Mouse (Mus musculus): ENCODE measurements at regions not wholly inside any gene's neighbourhood (a gene's known extent, or its start where the extent isn't known, plus 50 kb on each side); places are given as distances from the start of the nearest gene placed in this dataset.

DNA sequence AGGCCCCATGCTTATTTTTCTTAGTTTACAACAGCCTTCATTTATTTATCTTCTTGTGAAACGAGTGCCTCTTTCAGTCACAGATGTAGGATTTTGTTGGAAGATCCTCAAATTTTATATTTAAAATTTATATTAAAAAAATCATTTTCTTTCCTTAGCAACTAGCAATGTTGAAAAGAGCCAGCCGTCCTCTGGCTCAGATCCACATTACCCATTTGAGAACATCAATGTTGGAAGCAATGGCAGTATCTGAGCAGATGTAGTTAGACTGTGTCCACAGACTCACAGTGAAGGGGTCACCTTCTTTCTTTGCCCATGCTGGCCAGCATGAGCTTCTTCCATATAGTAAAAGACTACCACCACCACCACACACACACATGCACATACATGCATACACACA, 2681.4 kb upstream of the Gm7489 start:
- H3K4me1 ChIP-seq (ENCODE audit: control insufficient read depth, insufficient read depth, low read length): no peaks in the 10 kb centered on the region
- 81% methylated on average over 2 of the region's 2 CpGs for WGBS
- no peaks in the 10 kb centered on the region for H3K36me3 ChIP-seq (ENCODE audit: control insufficient read depth, insufficient read depth, low read length)
- no peak overlapping the region for H3K27ac ChIP-seq (replicated peaks; ENCODE audit: low read depth, low read length)
- H3K9me3 ChIP-seq (ENCODE audit: control insufficient read depth, low read length): no peaks in the 10 kb centered on the region
- TF ChIP-seq POLR2A (IDR thresholded peaks at IDR 0.05; ENCODE audit: borderline replicate concordance, extremely low read depth, insufficient read depth, insufficient read length): no peak
- no peak overlapping the region for H3K4me3 ChIP-seq (replicated peaks; ENCODE audit: low read length)
- no peak overlapping the region for H3K9ac ChIP-seq (ENCODE audit: low read depth, low read length, severe bottlenecking)
- no peaks in the 10 kb centered on the region for H3K27me3 ChIP-seq (ENCODE audit: control insufficient read depth, insufficient read depth, low read length)
- H3K4me2 ChIP-seq (replicated peaks; ENCODE audit: low read depth, low read length, severe bottlenecking): no peak overlapping the region
- DNase-seq (ENCODE audit: low spot score) (no peak), ATAC-seq (ENCODE audit: low FRiP score, low read depth) (no peak)

- DNase-seq (ENCODE audit: low spot score) (no peak), ATAC-seq (ENCODE audit: low FRiP score, low read depth) (no peak)
- 57% methylated on average over 3 of the region's 3 CpGs for WGBS
These were observed 2678.7 kb upstream of the Gm7489 start for GRCm38 (mm10) chr15:51206050-51206449.

DNA sequence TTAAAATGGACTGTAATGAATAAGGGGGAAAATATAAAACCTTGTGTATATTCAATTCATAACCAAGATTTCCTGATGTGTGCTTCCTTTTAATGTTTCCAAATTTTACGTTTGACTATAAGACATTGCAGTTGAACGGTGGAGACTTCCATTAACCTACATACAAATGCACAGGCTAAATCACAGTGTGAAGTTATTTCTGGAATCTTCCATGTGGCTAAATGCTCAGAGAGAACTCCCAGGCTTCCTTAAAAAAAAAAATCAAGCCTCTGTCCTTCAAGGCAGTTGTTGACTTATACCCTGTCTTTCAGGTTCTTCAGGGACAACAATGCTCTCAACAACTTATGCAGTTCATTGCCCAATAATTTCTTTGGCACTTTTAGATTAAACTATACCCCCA, 2677.9 kb upstream of the Gm7489 start:
- no peak overlapping the region for H3K4me3 ChIP-seq (replicated peaks; ENCODE audit: low read length)
- 62% methylated on average over 2 of the region's 2 CpGs for WGBS
- no peaks in the 10 kb centered on the region for H3K36me3 ChIP-seq (ENCODE audit: control insufficient read depth, insufficient read depth, low read length)
- no peak for DNase-seq (ENCODE audit: low spot score)
- H3K9me3 ChIP-seq (ENCODE audit: control insufficient read depth, low read length): no peaks in the 10 kb centered on the region
- no peak overlapping the region for H3K9ac ChIP-seq (ENCODE audit: low read depth, low read length, severe bottlenecking)
- TF ChIP-seq POLR2A (IDR thresholded peaks at IDR 0.05; ENCODE audit: borderline replicate concordance, extremely low read depth, insufficient read depth, insufficient read length): no peak
- no peak overlapping the region for H3K27ac ChIP-seq (replicated peaks; ENCODE audit: low read depth, low read length)
- H3K4me1 ChIP-seq (ENCODE audit: control insufficient read depth, insufficient read depth, low read length): no peaks in the 10 kb centered on the region
- ATAC-seq (ENCODE audit: low FRiP score, low read depth): no peak
- H3K27me3 ChIP-seq (ENCODE audit: control insufficient read depth, insufficient read depth, low read length): no peaks in the 10 kb centered on the region
- H3K4me2 ChIP-seq (replicated peaks; ENCODE audit: low read depth, low read length, severe bottlenecking): no peak overlapping the region

More at GRCm38 (mm10) chr15:51206050-51206449, 2678.7 kb upstream of the Gm7489 start:
- H3K27ac ChIP-seq (replicated peaks; ENCODE audit: low read depth, low read length): no peak overlapping the region
- H3K4me2 ChIP-seq (replicated peaks; ENCODE audit: low read depth, low read length, severe bottlenecking): no peak overlapping the region
- H3K27me3 ChIP-seq (ENCODE audit: control insufficient read depth, insufficient read depth, low read length): no peaks in the 10 kb centered on the region
- H3K4me1 ChIP-seq (ENCODE audit: control insufficient read depth, insufficient read depth, low read length): no peaks in the 10 kb centered on the region
- no peaks in the 10 kb centered on the region for H3K36me3 ChIP-seq (ENCODE audit: control insufficient read depth, insufficient read depth, low read length)
- no peak overlapping the region for H3K4me3 ChIP-seq (replicated peaks; ENCODE audit: low read length)
- no peaks in the 10 kb centered on the region for H3K9me3 ChIP-seq (ENCODE audit: control insufficient read depth, low read length)
- H3K9ac ChIP-seq (ENCODE audit: low read depth, low read length, severe bottlenecking): no peak overlapping the region
- no peak for TF ChIP-seq POLR2A (IDR thresholded peaks at IDR 0.05; ENCODE audit: borderline replicate concordance, extremely low read depth, insufficient read depth, insufficient read length)

GRCm38 (mm10) chr15:51234873-51235272, 2649.8 kb upstream of the Gm7489 start:
- ATAC-seq (ENCODE audit: low FRiP score, low read depth) (no peak), DNase-seq (ENCODE audit: low spot score) (no peak)
- Histone ChIP-seq H3K9me3 (ENCODE audit: control insufficient read depth, low read length) (no peaks in the 10 kb centered on the region), H3K27ac (replicated peaks; ENCODE audit: low read depth, low read length) (no peak overlapping the region), H3K4me2 (replicated peaks; ENCODE audit: low read depth, low read length, severe bottlenecking) (no peak overlapping the region), H3K27me3 (ENCODE audit: control insufficient read depth, insufficient read depth, low read length) (no peaks in the 10 kb centered on the region), H3K9ac (ENCODE audit: low read depth, low read length, severe bottlenecking) (no peak overlapping the region), H3K4me1 (ENCODE audit: control insufficient read depth, insufficient read depth, low read length) (no peaks in the 10 kb centered on the region), H3K4me3 (replicated peaks; ENCODE audit: low read length) (no peak overlapping the region), H3K36me3 (ENCODE audit: control insufficient read depth, insufficient read depth, low read length) (no peaks in the 10 kb centered on the region)
- 68% methylated on average over 1 of the region's 1 CpGs for WGBS
- TF ChIP-seq POLR2A (IDR thresholded peaks at IDR 0.05; ENCODE audit: borderline replicate concordance, extremely low read depth, insufficient read depth, insufficient read length): no peak

GRCm38 (mm10) chr15:51244596-51244995, 2640.1 kb upstream of the Gm7489 start:
- 91% methylated on average over 2 of the region's 2 CpGs for WGBS
- Histone ChIP-seq H3K27me3 (ENCODE audit: control insufficient read depth, insufficient read depth, low read length) (no peaks in the 10 kb centered on the region), H3K27ac (replicated peaks; ENCODE audit: low read depth, low read length) (no peak overlapping the region), H3K4me2 (replicated peaks; ENCODE audit: low read depth, low read length, severe bottlenecking) (no peak overlapping the region), H3K4me3 (replicated peaks; ENCODE audit: low read length) (no peak overlapping the region), H3K4me1 (ENCODE audit: control insufficient read depth, insufficient read depth, low read length) (0 out of 2 replicates have a peak, but pooled peaks cover 4% of the 10 kb centered on the region), H3K9ac (ENCODE audit: low read depth, low read length, severe bottlenecking) (no peak overlapping the region), H3K36me3 (ENCODE audit: control insufficient read depth, insufficient read depth, low read length) (no peaks in the 10 kb centered on the region), H3K9me3 (ENCODE audit: control insufficient read depth, low read length) (no peaks in the 10 kb centered on the region)
- no peak for ATAC-seq (ENCODE audit: low FRiP score, low read depth)
- DNase-seq (ENCODE audit: low spot score): peak; percentile 7
- no peak for TF ChIP-seq POLR2A (IDR thresholded peaks at IDR 0.05; ENCODE audit: borderline replicate concordance, extremely low read depth, insufficient read depth, insufficient read length)

DNA sequence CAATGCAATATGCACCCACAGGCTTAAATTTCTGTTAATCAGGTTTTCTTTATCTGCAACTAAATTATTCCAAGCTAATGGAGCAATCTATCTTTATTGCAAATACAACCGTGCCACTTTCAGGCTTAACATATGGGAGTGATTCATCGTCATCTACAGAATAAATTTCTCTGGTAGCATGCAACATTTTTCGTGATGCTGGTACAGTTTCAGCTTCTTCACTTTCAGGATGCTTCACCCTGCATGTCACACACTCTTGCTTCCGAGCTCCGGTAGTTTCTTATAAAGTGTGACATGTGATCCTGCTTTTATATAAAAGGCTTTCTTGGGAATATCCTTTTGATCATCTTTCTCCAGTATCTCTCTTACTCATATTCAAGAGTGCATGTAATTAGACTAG, 2637.4 kb upstream of the Gm7489 start:
- Histone ChIP-seq H3K27me3 (ENCODE audit: control insufficient read depth, insufficient read depth, low read length) (no peaks in the 10 kb centered on the region), H3K9me3 (ENCODE audit: control insufficient read depth, low read length) (no peaks in the 10 kb centered on the region), H3K4me2 (replicated peaks; ENCODE audit: low read depth, low read length, severe bottlenecking) (no peak overlapping the region), H3K4me1 (ENCODE audit: control insufficient read depth, insufficient read depth, low read length) (0 out of 2 replicates have a peak, but pooled peaks cover 4% of the 10 kb centered on the region), H3K4me3 (replicated peaks; ENCODE audit: low read length) (no peak overlapping the region), H3K9ac (ENCODE audit: low read depth, low read length, severe bottlenecking) (no peak overlapping the region), H3K36me3 (ENCODE audit: control insufficient read depth, insufficient read depth, low read length) (no peaks in the 10 kb centered on the region), H3K27ac (replicated peaks; ENCODE audit: low read depth, low read length) (no peak overlapping the region)
- no peak for TF ChIP-seq POLR2A (IDR thresholded peaks at IDR 0.05; ENCODE audit: borderline replicate concordance, extremely low read depth, insufficient read depth, insufficient read length)
- DNase-seq (ENCODE audit: low spot score) (no peak), ATAC-seq (ENCODE audit: low FRiP score, low read depth) (no peak)
- 81% methylated on average over 5 of the region's 5 CpGs for WGBS

Data from limb, embryonic 14.5 days (tissue).